Mouse (Mus musculus) R1 (cell line): ENCODE data around the gene Cyb5rl.
"Not testable (repeated sequence)": the region's sequence is repeated elsewhere in the genome, so short reads cannot be mapped to it uniquely, and the experiment has no call there.

Experiments
- DNase-seq: peaks from one replicate; pipeline ENCODE4 v3.0.0-alpha.2; 2018; ENCODE audit warnings: low read depth, low spot score

Gene Cyb5rl

GRCm38 (mm10) chr4:107108291-107108731 lies 41.5 kb downstream of the Cyb5rl start:
- peak; percentile 55 for DNase-seq

GRCm38 (mm10) chr4:107109181-107109580 lies 42.4 kb downstream of the Cyb5rl start:
- not testable (repeated sequence) for DNase-seq

- DNase-seq = no peak
These were observed 47.5 kb downstream of the Cyb5rl start for GRCm38 (mm10) chr4:107114278-107114677.

GRCm38 (mm10) chr4:107117741-107118385 lies 51.1 kb downstream of the Cyb5rl start:
- DNase-seq = no peak

- DNase-seq = no peak
These were observed 52.3 kb downstream of the Cyb5rl start for GRCm38 (mm10) chr4:107119056-107119455.

GRCm38 (mm10) chr4:107120676-107121075 lies 53.9 kb downstream of the Cyb5rl start:
- DNase-seq = no peak

GRCm38 (mm10) chr4:107121165-107121943 lies 54.6 kb downstream of the Cyb5rl start:
- DNase-seq = peak; percentile 12

- DNase-seq = no peak
These were observed 57.6 kb downstream of the Cyb5rl start for GRCm38 (mm10) chr4:107124376-107124775.

- DNase-seq = no peak
These were observed 58.3 kb downstream of the Cyb5rl start for GRCm38 (mm10) chr4:107125101-107125500.

- DNase-seq = no peak
These were observed 59.6 kb downstream of the Cyb5rl start for GRCm38 (mm10) chr4:107126389-107126788.

GRCm38 (mm10) chr4:107126891-107127524 lies 60.2 kb downstream of the Cyb5rl start:
- no peak for DNase-seq

GRCm38 (mm10) chr4:107127901-107128669 lies 61.3 kb downstream of the Cyb5rl start:
- DNase-seq = peak; percentile 47

- no peak for DNase-seq
These were observed 62.6 kb downstream of the Cyb5rl start for GRCm38 (mm10) chr4:107129373-107129772.

- peak; percentile 27 for DNase-seq
These were observed 63.7 kb downstream of the Cyb5rl start for GRCm38 (mm10) chr4:107130534-107130933.

GRCm38 (mm10) chr4:107134891-107135290 lies 68.1 kb downstream of the Cyb5rl start:
- DNase-seq = no peak

- DNase-seq = no peak
These were observed 68.9 kb downstream of the Cyb5rl start for GRCm38 (mm10) chr4:107135663-107136062.

GRCm38 (mm10) chr4:107136531-107136930 lies 69.7 kb downstream of the Cyb5rl start:
- no peak for DNase-seq
